Mouse (Mus musculus): ENCODE measurements around the gene Csnk1e. TPM values are rescaled to one million over a fixed set of nuclear protein-coding genes. Genes with fewer than 3 reads are reported as not detected.
A peak's percentile ranks its signal among the peaks of the same experiment; 100 is the strongest.

Csnk1e gene
- total RNA-seq, 2 experiments from 2014 or later, result 172 to 178 TPM

- DNase-seq (ENCODE audit: low spot score in 2 of 2), result no peak
Observed at GRCm38 (mm10) chr15:79424602-79425001, 30.8 kb downstream of the Csnk1e start.

GRCm38 (mm10) chr15:79422715-79423243 is 32.6 kb downstream of the Csnk1e start:
- DNase-seq (ENCODE audit: low spot score in 2 of 2), result no peak

- no peak for DNase-seq (ENCODE audit: low spot score in 2 of 2)
Observed at GRCm38 (mm10) chr15:79418677-79419076, 36.7 kb downstream of the Csnk1e start.

GRCm38 (mm10) chr15:79418265-79418664 is 37.1 kb downstream of the Csnk1e start:
- no peak for DNase-seq (ENCODE audit: low spot score in 2 of 2)

GRCm38 (mm10) chr15:79417379-79417778 is 38.0 kb downstream of the Csnk1e start:
- DNase-seq (ENCODE audit: low spot score in 2 of 2), result no peak

GRCm38 (mm10) chr15:79416460-79417085 is 38.8 kb downstream of the Csnk1e start:
- DNase-seq (ENCODE audit: low spot score in 2 of 2), result no peak

- DNase-seq (ENCODE audit: low spot score in 2 of 2), result no peak
Observed at GRCm38 (mm10) chr15:79414513-79414912, 40.9 kb downstream of the Csnk1e start.

- no peak for DNase-seq (ENCODE audit: low spot score in 2 of 2)
Observed at GRCm38 (mm10) chr15:79413802-79414201, 41.6 kb downstream of the Csnk1e start.

GRCm38 (mm10) chr15:79413201-79413600 is 42.2 kb downstream of the Csnk1e start:
- DNase-seq (ENCODE audit: low spot score in 2 of 2), result no peak

- no peak for DNase-seq (ENCODE audit: low spot score in 2 of 2)
Observed at GRCm38 (mm10) chr15:79411363-79412065, 43.9 kb downstream of the Csnk1e start.

- DNase-seq (ENCODE audit: low spot score in 2 of 2), result no peak
Observed at GRCm38 (mm10) chr15:79409077-79409573, 46.2 kb downstream of the Csnk1e start.

- DNase-seq (ENCODE audit: low spot score in 2 of 2), result no peak
Observed at GRCm38 (mm10) chr15:79406564-79406963, 48.8 kb downstream of the Csnk1e start.

- DNase-seq (ENCODE audit: low spot score in 2 of 2), result no peak
Observed at GRCm38 (mm10) chr15:79404277-79404676, 51.1 kb downstream of the Csnk1e start.

GRCm38 (mm10) chr15:79403763-79404210 is 51.6 kb downstream of the Csnk1e start:
- DNase-seq (ENCODE audit: low spot score in 2 of 2), result no peak

- peak; percentile 85 to 92 for DNase-seq (ENCODE audit: low spot score in 2 of 2)
Observed at GRCm38 (mm10) chr15:79402836-79403762, 52.3 kb downstream of the Csnk1e start, which contains the start of gene Tmem184b. Gene Tmem184b (minus strand): TSS chr15:79403569.

GRCm38 (mm10) chr15:79402176-79402575 is 53.2 kb downstream of the Csnk1e start:
- DNase-seq (ENCODE audit: low spot score in 2 of 2), result no peak

- DNase-seq (ENCODE audit: low spot score in 2 of 2), result no peak
Observed at GRCm38 (mm10) chr15:79400975-79401365, 54.4 kb downstream of the Csnk1e start.

- DNase-seq (ENCODE audit: low spot score in 2 of 2), result no peak
Observed at GRCm38 (mm10) chr15:79400134-79400974, 55.0 kb downstream of the Csnk1e start.

- no peak for DNase-seq (ENCODE audit: low spot score in 2 of 2)
Observed at GRCm38 (mm10) chr15:79399231-79400052, 55.9 kb downstream of the Csnk1e start.

Measured in layer of hippocampus, postnatal 10 days (tissue).